In genomic region chr11:47049756-47050155, GRCm38 (mm10) we compare ENCODE assay signal across 24 mouse cellular contexts.
"Had no signal": no experiment of that assay in that cellular context is flagged by ENCODE, and none has a peak within 500 bp of the region (broad histone marks: within the 10 kb centered on the region; RNA-seq: fewer than 3 reads in every experiment).

No protein-coding gene starts in this region.

- H3K27me3 ChIP-seq: embryonic facial prominence, embryonic 12.5 days; embryonic facial prominence, embryonic 13.5 days; embryonic facial prominence, embryonic 15.5 days; forebrain, embryonic 12.5 days; forebrain, embryonic 13.5 days; forebrain, embryonic 15.5 days had no signal

- H3K9me3 ChIP-seq: embryonic facial prominence, embryonic 10.5 days; embryonic facial prominence, embryonic 12.5 days; embryonic facial prominence, embryonic 15.5 days; forebrain, embryonic 10.5 days; forebrain, embryonic 12.5 days; forebrain, embryonic 13.5 days; forebrain, embryonic 15.5 days had no signal

- H3K4me3 ChIP-seq: embryonic facial prominence, embryonic 10.5 days; embryonic facial prominence, embryonic 12.5 days; embryonic facial prominence, embryonic 13.5 days; embryonic facial prominence, embryonic 15.5 days; erythroblast, embryonic 14.5 days; forebrain, embryonic 10.5 days; forebrain, embryonic 12.5 days; forebrain, embryonic 13.5 days; forebrain, embryonic 15.5 days; gastrocnemius, adult 2 months; heart, adult 2 months had no signal

- DNase-seq: cerebellum, adult 18-20 months; cerebellum, adult 2 months; cerebellum, adult 8-10 months; cerebellum, adult 9-10 months; cerebellum, adult 9-11 months; embryo, embryonic 11 days; gastrocnemius, adult 2 months; gastrocnemius, postnatal 10 days; gastrocnemius, postnatal 14 days; gastrocnemius, postnatal 25 days; gastrocnemius, postnatal 36 days; heart, adult 11 months; heart, adult 18-20 months; heart, adult 2 months had no signal

- ATAC-seq: forebrain, embryonic 13.5 days; forebrain, embryonic 14.5 days; forebrain, embryonic 15.5 days had no signal

- H3K4me1 ChIP-seq: embryonic facial prominence, embryonic 10.5 days; embryonic facial prominence, embryonic 12.5 days; embryonic facial prominence, embryonic 13.5 days; embryonic facial prominence, embryonic 15.5 days; forebrain, embryonic 10.5 days; forebrain, embryonic 12.5 days; forebrain, embryonic 13.5 days; forebrain, embryonic 15.5 days had no signal

- H3K36me3 ChIP-seq: embryonic facial prominence, embryonic 10.5 days; embryonic facial prominence, embryonic 12.5 days; embryonic facial prominence, embryonic 13.5 days; embryonic facial prominence, embryonic 15.5 days; forebrain, embryonic 10.5 days; forebrain, embryonic 12.5 days; forebrain, embryonic 15.5 days had no signal
